Mouse (Mus musculus) MEL (cell line): Measurements from ENCODE around the gene Nkain1. TPM values are rescaled to one million over a fixed set of nuclear protein-coding genes. Genes with fewer than 3 reads are reported as not detected.
A peak's percentile ranks its signal among the peaks of the same experiment; 100 is the strongest.

Source experiments
- DNase-seq: peaks from one replicate; pipeline ENCODE4 v3.0.0; 2011; ENCODE audit warnings: low read depth, low spot score
- H3K27ac ChIP-seq: 2 replicates; pipeline ENCODE4 v1.5.1; 2012; ENCODE audit warnings: low read depth, mild to moderate bottlenecking, control low read depth, low read length, moderate library complexity; ENCODE audit not compliant: control insufficient read depth
- H3K27me3 ChIP-seq, 2 experiments: fragments of 150-350 bp in 1 of 2; sonication (generic) in 1 of 2; 2 replicates each; pipeline ENCODE4 v1.6.1; 2012; ENCODE audit warnings: low read length in 2 of 2, mild to moderate bottlenecking in 2 of 2, improper control_type of control experiment in 1 of 2, moderate library complexity in 1 of 2; ENCODE audit not compliant: insufficient read depth in 2 of 2, control insufficient read depth in 1 of 2
- H3K36me3 ChIP-seq, 2 experiments: 2 replicates each; pipeline ENCODE4 v1.6.1; 2012 to 2014; ENCODE audit warnings: low read length in 2 of 2, improper control_type of control experiment in 1 of 2, inconsistent platforms in 1 of 2, mild to moderate bottlenecking in 1 of 2; ENCODE audit not compliant: insufficient read depth in 2 of 2, control insufficient read depth in 1 of 2
- H3K4me1 ChIP-seq, 2 experiments: fragments of 150-350 bp in 1 of 2; sonication (generic) in 1 of 2; 2 replicates each; pipeline ENCODE4 v1.6.1; 2012; ENCODE audit warnings: low read length in 2 of 2, improper control_type of control experiment in 1 of 2, mild to moderate bottlenecking in 1 of 2; ENCODE audit not compliant: insufficient read depth in 2 of 2, control insufficient read depth in 1 of 2
- H3K4me3 ChIP-seq, 2 experiments: fragments of 150-350 bp in 1 of 2; sonication (generic) in 1 of 2; 2 replicates each; pipeline ENCODE4 v1.5.1; 2012; ENCODE audit warnings: low read depth in 2 of 2, low read length in 2 of 2, mild to moderate bottlenecking in 2 of 2, moderate library complexity in 2 of 2, control low read depth in 1 of 2, improper control_type of control experiment in 1 of 2; ENCODE audit not compliant: control insufficient read depth in 1 of 2, insufficient read depth in 1 of 2
- H3K79me2 ChIP-seq: 2 replicates; pipeline ENCODE4 v1.6.1; 2012; ENCODE audit warnings: mild to moderate bottlenecking, low read length, moderate library complexity; ENCODE audit not compliant: control insufficient read depth, poor library complexity, insufficient read depth
- H3K9ac ChIP-seq: 2 replicates; pipeline ENCODE4 v1.6.1; 2012; ENCODE audit warnings: low read depth, mild to moderate bottlenecking, control low read depth, low read length, moderate library complexity; ENCODE audit not compliant: control insufficient read depth, poor library complexity, severe bottlenecking
- H3K9me3 ChIP-seq: fragments of 150-350 bp; sonication (generic); replicated peaks from 2 replicates; pipeline ENCODE4 v1.6.1; 2012; ENCODE audit warnings: mild to moderate bottlenecking, low read length, improper control_type of control experiment, moderate library complexity; ENCODE audit not compliant: insufficient read depth
- CHD1 ChIP-seq: IDR thresholded peaks from 2 replicates; pipeline ENCODE4 v1.6.1; 2012; ENCODE audit warnings: low read depth, mild to moderate bottlenecking, inconsistent platforms, low read length, improper control_type of control experiment
- CHD2 ChIP-seq: IDR thresholded peaks from 2 replicates; pipeline ENCODE4 v1.6.1; 2011; ENCODE audit warnings: low read length, improper control_type of control experiment
- CTCF ChIP-seq, 3 experiments: IDR thresholded peaks in 2 of 3; conservative IDR thresholded peaks in 1 of 3; 2 replicates each; pipeline ENCODE4 v1.5.1; 2011 to 2012; ENCODE audit warnings: low read length in 3 of 3, low read depth in 2 of 3, mild to moderate bottlenecking in 2 of 3, improper control_type of control experiment in 1 of 3, inconsistent platforms in 1 of 3, mixed read lengths in 1 of 3, moderate library complexity in 1 of 3; ENCODE audit not compliant: control insufficient read depth in 1 of 3, insufficient read depth in 1 of 3, poor library complexity in 1 of 3, severe bottlenecking in 1 of 3
- ELF1 ChIP-seq: IDR thresholded peaks from 2 replicates; pipeline ENCODE4 v1.6.1; 2014; ENCODE audit warnings: low read depth, mild to moderate bottlenecking, inconsistent platforms, low read length, improper control_type of control experiment, moderate library complexity
- ETS1 ChIP-seq: IDR thresholded peaks from 2 replicates; pipeline ENCODE4 v1.6.1; 2012; ENCODE audit warnings: low read depth, mild to moderate bottlenecking, inconsistent platforms, low read length, improper control_type of control experiment, moderate library complexity
- GATA1 ChIP-seq: IDR thresholded peaks from 2 replicates; pipeline ENCODE4 v1.6.1; 2011; ENCODE audit warnings: low read depth, low read length, improper control_type of control experiment
- KAT2A ChIP-seq: conservative IDR thresholded peaks from 2 replicates; pipeline ENCODE4 v1.6.1; 2012; ENCODE audit warnings: low read depth, low read length, improper control_type of control experiment, inconsistent platforms
- MAFK ChIP-seq: IDR thresholded peaks from 2 replicates; pipeline ENCODE4 v1.6.1; 2011; ENCODE audit warnings: low read depth, mild to moderate bottlenecking, low read length, improper control_type of control experiment, borderline replicate concordance
- MAX ChIP-seq: IDR thresholded peaks from 2 replicates; pipeline ENCODE4 v1.6.1; 2011; ENCODE audit warnings: low read length, improper control_type of control experiment
- MAZ ChIP-seq: IDR thresholded peaks from 2 replicates; pipeline ENCODE4 v1.6.1; 2012; ENCODE audit warnings: low read depth, mild to moderate bottlenecking, inconsistent platforms, low read length, improper control_type of control experiment
- MEF2A ChIP-seq: IDR thresholded peaks from 2 replicates; pipeline ENCODE4 v1.6.1; 2014; ENCODE audit warnings: low read depth, mild to moderate bottlenecking, inconsistent platforms, low read length, improper control_type of control experiment; ENCODE audit not compliant: poor library complexity, insufficient replicate concordance, severe bottlenecking; ENCODE audit errors: extremely low read depth
- MXI1 ChIP-seq: IDR thresholded peaks from 2 replicates; pipeline ENCODE4 v1.6.1; 2011; ENCODE audit warnings: mild to moderate bottlenecking, low read depth, low read length, improper control_type of control experiment
- POLR2AphosphoS2 ChIP-seq: IDR thresholded peaks from 2 replicates; pipeline ENCODE4 v1.6.1; 2011; ENCODE audit warnings: low read length, improper control_type of control experiment
- POLR2AphosphoS5 ChIP-seq: IDR thresholded peaks from 2 replicates; pipeline ENCODE4 v1.6.1; 2012; ENCODE audit warnings: low read depth, borderline replicate concordance, mild to moderate bottlenecking, inconsistent platforms, low read length, moderate library complexity, mixed read lengths
- RAD21 ChIP-seq: IDR thresholded peaks from 2 replicates; pipeline ENCODE4 v1.6.1; 2011; ENCODE audit warnings: mild to moderate bottlenecking, low read depth, low read length, improper control_type of control experiment
- RCOR1 ChIP-seq: IDR thresholded peaks from 2 replicates; pipeline ENCODE4 v1.6.1; 2012; ENCODE audit warnings: low read depth, mild to moderate bottlenecking, inconsistent platforms, low read length, improper control_type of control experiment
- SIN3A ChIP-seq: IDR thresholded peaks from 2 replicates; pipeline ENCODE4 v1.6.1; 2012; ENCODE audit warnings: low read length, improper control_type of control experiment, inconsistent platforms
- SMC3 ChIP-seq: IDR thresholded peaks from 2 replicates; pipeline ENCODE4 v1.6.1; 2011; ENCODE audit warnings: low read depth, low read length, improper control_type of control experiment
- TBP ChIP-seq: IDR thresholded peaks from 2 replicates; pipeline ENCODE4 v1.8.0; 2011; ENCODE audit warnings: low read depth, low read length, improper control_type of control experiment
- UBTF ChIP-seq: IDR thresholded peaks from 2 replicates; pipeline ENCODE4 v1.6.1; 2012; ENCODE audit warnings: low read depth, mild to moderate bottlenecking, inconsistent platforms, low read length, improper control_type of control experiment, moderate library complexity, borderline replicate concordance; ENCODE audit not compliant: insufficient read depth
- USF1 ChIP-seq: IDR thresholded peaks from 2 replicates; pipeline ENCODE4 v1.6.1; 2014; ENCODE audit warnings: low read depth, mild to moderate bottlenecking, inconsistent platforms, low read length, improper control_type of control experiment, moderate library complexity
- ZC3H11A ChIP-seq: IDR thresholded peaks from 2 replicates; pipeline ENCODE4 v1.6.1; 2012; ENCODE audit warnings: low read depth, mild to moderate bottlenecking, inconsistent platforms, low read length, improper control_type of control experiment
- ZKSCAN1 ChIP-seq: IDR thresholded peaks from 2 replicates; pipeline ENCODE4 v1.6.1; 2012; ENCODE audit warnings: low read depth, mild to moderate bottlenecking, inconsistent platforms, low read length, improper control_type of control experiment, moderate library complexity
- ZMIZ1 ChIP-seq: IDR thresholded peaks from 2 replicates; pipeline ENCODE4 v1.6.1; 2012; ENCODE audit warnings: low read depth, mild to moderate bottlenecking, inconsistent platforms, low read length, improper control_type of control experiment, moderate library complexity
- ZNF384 ChIP-seq: IDR thresholded peaks from 2 replicates; pipeline ENCODE4 v1.6.1; 2012; ENCODE audit warnings: low read depth, mild to moderate bottlenecking, inconsistent platforms, low read length, improper control_type of control experiment
- polyA plus RNA-seq, 2 experiments: library from polyadenylated mRNA; stranded (reverse) in 1 of 2; unstranded in 1 of 2; fragments of >175 nt in 1 of 2; fragments of >200 nt in 1 of 2; gene quantifications; 2 replicates each; pipeline versions ENCODE4 v1.2.1 to v1.2.4; 2012; ENCODE audit warnings: low replicate concordance in 2 of 2, low read depth in 1 of 2; ENCODE audit not compliant: insufficient read length in 2 of 2, insufficient read depth in 1 of 2, missing spikeins in 1 of 2
- total RNA-seq: library from RNA; depleted of rRNA; stranded (reverse); fragments of 300-350 nt; gene quantifications from 2 replicates; pipeline ENCODE4 v1.2.3, GENCODE M21; 2012

The Nkain1 gene
- total and polyA plus RNA-seq, 3 experiments = 5.3 to 18.5 TPM; not detected in 1

GRCm38 (mm10) chr4:130535789-130536188 lies 38.2 kb downstream of the Nkain1 start:
- no peaks in the 10 kb centered on the region for H3K9me3 ChIP-seq
- H3K4me1 ChIP-seq = 0 out of 4 replicates have a peak, but pooled peaks cover 0 to 2% of the 10 kb centered on the region in 2 experiments
- H3K36me3 ChIP-seq = no peaks in the 10 kb centered on the region
- no peaks in the 10 kb centered on the region for H3K79me2 ChIP-seq
- H3K4me3 ChIP-seq = no peak overlapping the region
- DNase-seq = peak; percentile 46
- no peaks in the 10 kb centered on the region for H3K27me3 ChIP-seq
- H3K9ac ChIP-seq = no peak overlapping the region
- no peak overlapping the region for H3K27ac ChIP-seq
- TF ChIP-seq ZNF384 = no peak
- TF ChIP-seq TBP = no peak
- TF ChIP-seq RCOR1 = no peak
- TF ChIP-seq GATA1 = no peak
- no peak for TF ChIP-seq SIN3A
- peak; percentile 37 for TF ChIP-seq SMC3
- TF ChIP-seq POLR2AphosphoS2 = no peak
- no peak for TF ChIP-seq POLR2AphosphoS5
- no peak for TF ChIP-seq MAZ
- TF ChIP-seq MAFK = no peak
- TF ChIP-seq ZKSCAN1 = no peak
- no peak for TF ChIP-seq CHD1
- TF ChIP-seq MXI1 = no peak
- TF ChIP-seq ELF1 = no peak
- no peak for TF ChIP-seq ETS1
- TF ChIP-seq USF1 = no peak
- TF ChIP-seq CTCF (IDR thresholded peaks at IDR 0.05 in 2 of 3, conservative IDR thresholded peaks at IDR 0.05 in 1 of 3; ENCODE audit: control insufficient read depth in 1 of 3, insufficient read depth in 1 of 3, low read depth in 2 of 3, low read length in 3 of 3, poor library complexity in 1 of 3, severe bottlenecking in 1 of 3) = peak; percentile 55 to 58 (median 58)
- TF ChIP-seq CHD2 = no peak
- TF ChIP-seq MEF2A = no peak
- TF ChIP-seq RAD21 = peak; percentile 20
- TF ChIP-seq UBTF = no peak
- TF ChIP-seq ZMIZ1 = no peak

GRCm38 (mm10) chr4:130533975-130534374 lies 40.0 kb downstream of the Nkain1 start:
- Histone ChIP-seq H3K79me2 (no peaks in the 10 kb centered on the region), H3K4me3 (no peak overlapping the region), H3K4me1 (0 out of 4 replicates have a peak, but pooled peaks cover 0 to 2% of the 10 kb centered on the region in 2 experiments), H3K9ac (no peak overlapping the region), H3K36me3 (no peaks in the 10 kb centered on the region), H3K27ac (no peak overlapping the region), H3K9me3 (no peaks in the 10 kb centered on the region), H3K27me3 (no peaks in the 10 kb centered on the region)
- no peak for TF ChIP-seq MAX
- peak; percentile 89 for TF ChIP-seq SMC3
- TF ChIP-seq MAZ = no peak
- TF ChIP-seq CTCF (IDR thresholded peaks at IDR 0.05 in 2 of 3, conservative IDR thresholded peaks at IDR 0.05 in 1 of 3; ENCODE audit: control insufficient read depth in 1 of 3, insufficient read depth in 1 of 3, low read depth in 2 of 3, low read length in 3 of 3, poor library complexity in 1 of 3, severe bottlenecking in 1 of 3) = peak; percentile 93 to 99 (median 96)
- TF ChIP-seq GATA1 = 0 out of 2 replicates have a peak, but pooled peaks have one; percentile 9
- TF ChIP-seq RAD21 = peak; percentile 96
- TF ChIP-seq KAT2A = no peak
- TF ChIP-seq ZC3H11A = peak; percentile 85
- peak; percentile 75 for DNase-seq
